Mouse (Mus musculus) urinary bladder, postnatal 25 days (tissue): ENCODE measurements around the gene Atf1.
"Not testable (repeated sequence)": the region's sequence is repeated elsewhere in the genome, so short reads cannot be mapped to it uniquely, and the experiment has no call there.

Experiments
- DNase-seq: peaks from one replicate; pipeline ENCODE4 v3.0.0; 2022; ENCODE audit warnings: low spot score

The Atf1 gene

GRCm38 (mm10) chr15:100258646-100259425 lies 31.2 kb downstream of the Atf1 start:
- no peak for DNase-seq

GRCm38 (mm10) chr15:100260351-100260750 lies 32.7 kb downstream of the Atf1 start:
- DNase-seq, result not testable (repeated sequence)

DNA sequence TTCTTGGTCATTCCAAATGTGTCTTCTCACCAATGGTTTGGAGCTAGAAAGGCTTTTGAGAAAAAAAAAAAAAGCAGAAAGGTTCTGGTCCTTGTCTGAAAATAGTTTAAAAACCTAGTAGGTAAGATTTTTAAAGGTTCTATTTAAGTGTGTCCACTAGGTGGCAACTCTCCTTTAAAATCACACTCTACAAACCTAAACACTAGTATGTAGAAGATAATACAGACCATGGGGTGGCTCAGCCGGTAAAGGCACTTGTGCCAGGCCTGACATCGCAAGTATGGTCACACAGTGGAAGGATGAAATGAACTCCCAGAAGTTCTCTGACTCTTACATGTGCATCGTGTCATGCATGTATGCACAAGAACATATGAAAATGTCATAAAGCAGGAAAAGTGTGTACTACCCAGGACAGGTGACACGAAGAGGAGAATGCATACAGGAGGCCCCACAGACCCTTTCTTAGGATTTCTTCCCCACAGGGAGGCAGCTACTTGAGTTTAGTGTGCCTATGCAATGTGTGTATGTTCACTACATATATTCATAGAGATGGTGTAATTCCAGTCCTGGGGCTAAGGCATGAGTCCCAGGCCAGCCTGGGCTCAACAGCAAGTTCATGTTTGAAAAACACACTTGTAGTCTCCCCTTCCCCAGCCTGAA lies 35.8 kb downstream of the Atf1 start:
- DNase-seq, result no peak

DNA sequence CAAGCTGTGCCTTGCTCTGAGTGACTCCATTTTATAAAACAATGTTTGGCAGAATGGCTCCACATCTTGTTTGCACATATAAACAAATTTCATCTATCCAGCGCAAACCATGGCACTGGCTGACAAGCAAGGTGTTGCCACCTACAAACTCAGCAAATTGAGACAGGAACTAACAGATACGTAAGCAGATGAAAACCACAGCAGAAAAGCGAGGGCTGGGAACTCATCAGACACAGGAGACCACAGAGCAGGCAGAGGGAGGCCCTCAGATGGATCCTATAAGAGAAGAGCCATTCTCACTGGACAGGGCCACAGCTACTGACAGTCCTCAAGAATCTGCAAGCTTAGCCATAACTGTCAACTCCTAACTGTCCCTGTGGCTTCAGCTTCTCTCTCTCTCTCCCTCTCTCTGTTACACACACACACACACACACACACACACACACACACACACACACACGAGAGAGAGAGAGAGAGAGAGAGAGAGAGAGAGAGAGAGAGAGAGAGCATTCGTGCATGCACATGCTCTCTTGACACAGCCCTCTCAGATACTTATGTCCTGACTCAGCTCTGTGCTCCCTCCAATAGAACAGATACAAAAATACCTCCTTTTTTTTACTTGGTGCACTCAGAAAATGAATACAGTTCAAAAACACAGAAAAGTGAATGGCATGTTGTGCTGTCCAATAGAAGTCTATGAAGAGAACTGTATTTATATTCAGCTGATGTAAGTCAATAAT lies 38.1 kb downstream of the Atf1 start:
- DNase-seq, result no peak

GRCm38 (mm10) chr15:100268916-100269315 lies 41.3 kb downstream of the Atf1 start:
- no peak for DNase-seq

DNA sequence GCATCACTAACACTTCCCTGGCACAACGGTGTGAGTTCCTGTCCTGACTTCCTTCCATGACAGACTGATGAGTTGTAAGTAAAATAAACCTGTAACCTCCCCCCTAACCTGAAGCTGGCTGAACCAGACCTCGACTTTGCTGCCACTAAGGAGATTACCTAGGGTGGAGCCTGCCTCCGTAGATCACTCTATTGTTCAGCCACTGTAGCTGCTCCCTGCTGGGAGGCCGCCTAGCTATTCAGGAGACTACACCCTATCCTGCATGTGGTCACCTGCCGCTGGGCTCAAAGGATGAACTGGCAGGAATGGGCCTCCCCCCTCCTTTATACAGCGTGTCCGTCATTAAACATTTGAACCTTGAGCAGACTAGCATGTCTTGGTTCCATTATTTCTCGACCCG lies 42.2 kb downstream of the Atf1 start:
- DNase-seq, result no peak

GRCm38 (mm10) chr15:100270609-100271008 lies 43.0 kb downstream of the Atf1 start:
- not testable (repeated sequence) for DNase-seq

GRCm38 (mm10) chr15:100271411-100271810 lies 43.8 kb downstream of the Atf1 start:
- no peak for DNase-seq

- DNase-seq, result not testable (repeated sequence)
Observed at GRCm38 (mm10) chr15:100273791-100274308, 46.2 kb downstream of the Atf1 start.

DNA sequence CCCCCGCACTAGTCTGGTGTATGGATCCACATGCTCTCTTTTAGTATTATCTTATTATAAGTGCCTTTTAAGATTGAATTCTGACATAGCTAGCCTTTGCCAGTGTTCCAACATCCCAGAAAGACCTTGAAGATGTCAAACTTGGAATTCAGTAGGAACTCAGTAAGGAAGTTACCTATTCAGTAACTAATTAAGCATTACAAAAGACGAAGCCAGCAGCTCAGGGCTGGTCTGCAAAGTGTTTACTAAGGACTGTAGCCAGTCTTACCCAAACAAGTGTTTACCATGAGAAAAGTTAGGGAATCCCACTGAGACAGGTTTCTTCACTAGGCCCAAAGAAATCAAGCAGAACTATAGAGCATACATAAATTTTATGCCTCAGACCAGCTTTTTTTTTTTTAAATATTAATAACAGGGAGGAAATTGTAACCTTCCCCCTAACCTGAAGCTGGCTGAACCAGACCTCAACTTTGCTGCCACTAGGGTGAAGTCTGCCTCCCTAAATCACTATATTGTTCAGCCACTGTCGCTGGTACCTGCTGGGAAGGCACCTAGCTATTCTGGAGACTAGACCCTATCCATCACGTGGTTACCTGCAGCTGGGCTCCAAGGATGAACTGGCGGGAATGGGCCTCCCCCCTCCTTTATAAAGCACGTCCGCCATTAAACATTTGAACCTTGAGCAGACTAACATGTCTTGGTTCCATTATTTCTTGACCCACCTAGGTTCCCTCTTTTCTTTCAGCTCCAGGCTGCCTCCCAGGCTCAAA lies 47.4 kb downstream of the Atf1 start:
- DNase-seq, result no peak

DNA sequence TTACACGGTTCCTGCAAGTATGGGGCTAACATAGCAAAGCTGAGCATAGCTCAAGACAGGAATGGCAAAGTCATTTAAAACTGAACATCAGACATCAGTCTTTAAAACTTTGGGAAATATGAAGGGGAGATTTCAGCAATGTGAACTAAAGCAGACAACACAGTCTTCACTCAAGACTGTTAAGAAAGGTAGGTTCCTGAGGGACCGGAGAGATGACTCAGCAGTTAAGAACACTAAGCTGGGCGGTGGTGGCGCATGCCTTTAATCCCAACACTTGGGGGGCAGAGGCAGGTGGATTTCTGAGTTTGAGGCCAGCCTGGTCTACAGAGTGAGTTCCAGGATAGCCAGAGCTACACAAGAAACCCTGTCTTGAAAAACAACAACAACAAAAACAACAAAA lies 48.8 kb downstream of the Atf1 start:
- DNase-seq, result no peak

- DNase-seq, result no peak
Observed at GRCm38 (mm10) chr15:100277586-100277985, 50.0 kb downstream of the Atf1 start.

- no peak for DNase-seq
Observed at GRCm38 (mm10) chr15:100280626-100281025, 53.0 kb downstream of the Atf1 start, which contains the start of gene Tmprss12. Tmprss12 (plus strand) TSS chr15:100280837.

DNA sequence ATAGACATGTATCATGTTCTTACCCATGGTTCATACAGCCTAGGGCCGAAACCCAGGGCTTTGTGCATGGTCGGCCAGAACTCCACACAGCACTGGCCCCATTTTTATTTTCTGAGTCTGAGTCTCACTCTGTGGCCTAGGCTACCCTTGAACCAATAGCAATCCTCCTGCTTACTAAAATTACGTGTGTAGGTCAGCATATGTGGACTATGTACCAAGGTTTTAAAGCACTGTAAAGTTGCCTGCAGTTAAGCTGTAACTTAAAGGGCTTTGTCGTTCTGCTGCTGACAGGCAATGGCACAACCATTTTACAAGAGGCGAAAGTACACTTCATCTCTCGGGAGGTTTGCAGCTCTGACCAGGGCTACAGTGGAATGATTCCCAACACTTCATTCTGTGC lies 61.4 kb downstream of the Atf1 start:
- no peak for DNase-seq

- DNase-seq, result no peak
Observed at GRCm38 (mm10) chr15:100290858-100291257, 63.2 kb downstream of the Atf1 start.

DNA sequence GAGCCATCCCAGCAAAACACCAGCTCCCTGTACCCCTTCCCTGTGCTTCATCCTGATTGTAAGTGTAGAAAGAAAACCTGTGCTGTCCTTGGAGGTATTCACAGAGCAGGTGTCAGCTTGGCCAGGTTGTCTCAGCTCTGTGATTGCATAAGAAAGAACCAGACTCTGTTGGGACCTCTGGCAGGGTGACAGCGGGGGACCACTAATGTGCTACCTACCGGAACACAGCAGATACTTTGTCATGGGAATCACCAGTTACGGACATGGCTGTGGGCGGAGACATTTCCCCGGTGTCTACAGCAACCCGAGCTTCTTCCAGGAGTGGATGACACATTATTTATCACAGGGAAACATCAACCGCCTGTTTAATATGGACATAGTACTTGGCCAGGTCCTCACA lies 64.7 kb downstream of the Atf1 start:
- DNase-seq, result no peak

GRCm38 (mm10) chr15:100297856-100298255 lies 70.2 kb downstream of the Atf1 start:
- DNase-seq, result no peak

DNA sequence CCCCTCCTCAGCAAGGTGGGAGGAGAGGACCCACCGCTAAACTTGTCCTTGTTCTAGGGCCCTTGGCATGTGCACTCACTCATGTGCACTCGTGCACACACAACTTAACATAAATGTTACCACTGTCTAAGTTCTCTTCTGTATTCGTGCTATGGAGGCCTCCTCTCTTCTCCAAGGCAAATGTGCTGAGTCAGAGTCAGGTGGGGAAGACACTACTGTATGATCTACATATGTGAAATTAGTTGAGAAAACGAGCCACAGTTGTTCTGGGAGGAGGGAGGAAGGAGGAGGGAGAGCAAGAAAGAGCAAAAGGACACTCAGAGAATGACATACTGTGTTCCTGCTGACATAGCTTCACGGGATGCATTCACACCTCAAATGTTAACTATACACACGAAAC lies 72.9 kb downstream of the Atf1 start:
- DNase-seq, result no peak

DNA sequence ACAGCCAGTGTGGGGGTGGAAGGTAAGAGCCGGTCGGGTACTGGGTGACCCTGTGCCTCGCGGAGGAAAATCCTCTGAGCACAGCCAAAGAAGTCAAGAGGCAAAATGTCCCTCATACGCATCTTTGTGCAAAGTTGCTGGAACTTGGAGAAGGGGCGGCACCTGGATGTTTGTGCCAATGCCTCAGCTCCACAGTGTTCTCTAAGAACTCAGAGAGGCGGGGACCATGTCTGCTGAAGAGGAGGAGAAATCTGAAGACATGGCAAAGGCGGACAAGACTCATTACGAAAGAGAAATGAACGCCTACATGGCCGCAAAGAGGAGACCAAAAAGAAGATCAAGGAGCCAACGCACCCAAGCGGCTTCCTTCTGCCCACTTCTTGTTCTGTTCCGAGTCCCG lies 73.9 kb downstream of the Atf1 start:
- no peak for DNase-seq

DNA sequence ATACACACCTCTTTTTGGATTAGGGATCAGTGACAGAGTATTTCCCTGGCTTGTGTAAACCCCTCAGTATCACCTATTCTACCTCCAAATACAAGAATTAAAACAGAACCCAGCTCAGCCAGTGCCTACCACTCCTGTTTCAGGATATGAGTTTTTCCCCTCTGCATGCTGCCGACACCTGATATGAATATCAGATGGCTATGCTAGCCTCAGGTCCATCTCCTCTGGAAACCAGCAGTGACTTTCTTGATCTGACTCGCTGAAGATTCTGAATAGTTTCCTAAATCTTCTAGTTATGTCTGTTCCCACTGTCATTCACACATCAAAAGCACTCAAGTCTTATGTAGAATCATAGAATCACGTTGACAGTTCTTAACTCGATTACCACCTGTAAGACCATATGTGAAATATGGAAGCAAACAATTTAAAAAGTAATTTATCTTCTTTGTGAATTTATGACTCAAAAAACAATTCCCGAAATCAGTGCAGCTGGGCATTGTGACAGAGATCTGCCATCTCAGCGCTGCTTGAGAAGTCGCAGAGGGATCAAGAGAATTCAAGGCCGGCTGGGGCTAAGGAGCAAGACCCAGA lies 75.9 kb downstream of the Atf1 start:
- no peak for DNase-seq
